ENCODE assay signal across 8 mouse cellular contexts in the genomic region with DNA sequence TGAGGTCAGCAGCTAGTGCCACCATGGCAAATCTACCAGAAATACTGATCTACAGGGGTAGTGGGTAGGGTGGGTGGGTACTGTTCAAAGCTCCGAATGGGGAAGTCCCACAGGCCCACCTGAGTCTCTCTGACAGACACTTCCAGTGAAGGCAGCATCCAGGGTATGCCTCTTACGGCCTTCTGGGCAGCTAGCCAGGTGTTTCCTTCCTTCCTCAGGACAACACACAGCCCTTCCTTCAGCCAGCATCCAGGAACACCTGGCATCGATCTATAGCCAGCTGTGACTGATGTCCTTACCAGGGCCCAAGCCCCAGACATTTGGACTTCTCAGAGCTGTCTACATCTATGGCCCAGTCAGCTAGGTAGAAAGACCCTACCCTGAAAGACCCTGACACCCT. TPM values are rescaled to one million over a fixed set of nuclear protein-coding genes. Genes with fewer than 3 reads are reported as not detected.
A peak's percentile ranks its signal among the peaks of the same experiment; 100 is the strongest.
DNase-seq lines count a peak whose midpoint lies in the region; ATAC-seq and TF ChIP-seq lines count a peak whose summit lies in the region.

No protein-coding gene starts in this region.

- intact Hi-C loops in left cerebral cortex, adult 2 months (cut with DNase I): no loop called here
- intact Hi-C loops in left cerebral cortex, postnatal 25 days (cut with DNase I): no loop called here
- intact Hi-C loops in left cerebral cortex, postnatal 4 days (cut with DNase I): no loop called here

- 32% methylated on average over 3 of the region's 3 CpGs for WGBS in lung, adult 2 months

- no peak for TF ChIP-seq POLR2A in lung, adult 2 months (IDR thresholded peaks at IDR 0.05; ENCODE audit: borderline replicate concordance, extremely low read depth, low read depth, low read length)

- TF ChIP-seq CTCF in left cerebral cortex, adult 2 months (IDR thresholded peaks at IDR 0.05): no peak
- no peak for TF ChIP-seq CTCF in lung, adult 2 months (IDR thresholded peaks at IDR 0.05; ENCODE audit: insufficient read depth, low read length)

- no peak for ATAC-seq in inflammation-experienced regulatory T-cells, adult 6 months

- DNase-seq in cerebellum, adult 11 months: peak; percentile 26
- DNase-seq in cerebellum, adult 9-10 months: no peak
- DNase-seq in left cerebral cortex, adult 2 months (ENCODE audit: extremely low spot score in 1 of 2, low spot score in 2 of 2): peak; percentile 7 to 9
- DNase-seq in left cerebral cortex, postnatal 25 days (ENCODE audit: low spot score in 2 of 2): no peak
- DNase-seq in cerebellum, postnatal 25 days: peak; percentile 25 to 51
- DNase-seq in lung, adult 2 months: peak; percentile 23
- DNase-seq in left cerebral cortex, postnatal 4 days: no peak

- no peak overlapping the region for H3K4me3 ChIP-seq in left cerebral cortex, adult 2 months
- no peak overlapping the region for H3K4me3 ChIP-seq in lung, adult 2 months (replicated peaks; ENCODE audit: extremely low read depth, low read depth, low read length)

- H3K27ac ChIP-seq in left cerebral cortex, adult 2 months: peak overlapping the region; percentile 45; the same call in 1 of the 2 replicates

- peaks cover 49% of the 10 kb centered on the region for H3K4me1 ChIP-seq in lung, adult 2 months (ENCODE audit: control insufficient read depth, insufficient read depth, low read length)

RNA-seq across cellular contexts. Expression of a gene that starts 5.0 kb away (rescaled TPM):
- 10 to 100 TPM; 82.6 to 91.1 TPM for total RNA-seq in left cerebral cortex, adult 2 months (2021)
- 10 to 100 TPM; 77.6 to 96.5 TPM for total RNA-seq in left cerebral cortex, postnatal 25 days (2021)
- 318 and 340 TPM in 2 replicates for polyA plus RNA-seq in lung, adult 2 months (2012; rRNA removed)
- polyA plus RNA-seq in inflammation-experienced regulatory T-cells, adult 6 months (2017; shearing (Covaris generic)): 100 to 1,000 TPM in 2 of 3 experiments, 10 to 100 TPM in 1; 94.4 to 152 (median 117) TPM
- 10 to 100 TPM; 60.6 to 65.7 TPM for total RNA-seq in left cerebral cortex, postnatal 4 days (2021)

RNA-seq across cellular contexts. Expression of a gene that starts 13.2 kb away (rescaled TPM):
- total RNA-seq in left cerebral cortex, adult 2 months (2021): 1 to 10 TPM; 7.7 to 8.5 TPM
- total RNA-seq in left cerebral cortex, postnatal 25 days (2021): 1 to 10 TPM; 6.1 to 7.7 TPM
- polyA plus RNA-seq in lung, adult 2 months (2012; rRNA removed): 0.46 and 0.49 TPM in 2 replicates
- polyA plus RNA-seq in inflammation-experienced regulatory T-cells, adult 6 months (2017; shearing (Covaris generic)): 10 to 100 TPM; 87.3 to 95.6 (median 90.8) TPM
- 1 to 10 TPM; 5.8 to 7.4 TPM for total RNA-seq in left cerebral cortex, postnatal 4 days (2021)

RNA-seq across cellular contexts. Expression of a gene that starts 13.2 kb away (rescaled TPM):
- total RNA-seq in left cerebral cortex, adult 2 months (2021): 1 to 10 TPM; 2.1 to 2.3 TPM
- 1 to 10 TPM; 1.7 to 1.8 TPM for total RNA-seq in left cerebral cortex, postnatal 25 days (2021)
- 0.77 and 1.4 TPM in 2 replicates for polyA plus RNA-seq in lung, adult 2 months (2012; rRNA removed)
- 1 to 10 TPM in 2 of 3 experiments, under 1 TPM in 1; 0.47 to 5.8 (median 1.5) TPM for polyA plus RNA-seq in inflammation-experienced regulatory T-cells, adult 6 months (2017; shearing (Covaris generic))
- total RNA-seq in left cerebral cortex, postnatal 4 days (2021): 1 to 10 TPM in 1 of 2 experiments, under 1 TPM in 1; 0.68 to 1.7 TPM

Comparison
In these comparisons a context has a peak if more than half of its experiments do, and no peak if none do; other contexts are left out.
1. DNase-seq: peak in cerebellum, adult 11 months (single experiment), left cerebral cortex, adult 2 months (2 of 2), cerebellum, postnatal 25 days (2 of 2) and lung, adult 2 months (single experiment); none in cerebellum, adult 9-10 months (single experiment), left cerebral cortex, postnatal 25 days (0 of 2) and left cerebral cortex, postnatal 4 days (single experiment).